Mouse (Mus musculus): Measurements from ENCODE around the gene Nrxn3.

GRCm38 (mm10) chr12:89742796-89743195 is 1020.1 kb downstream of the Nrxn3 start:
- no peak for TF ChIP-seq CTCF (IDR thresholded peaks at IDR 0.05; ENCODE audit: control insufficient read depth, insufficient read depth, low read length)
- no peak for TF ChIP-seq POLR2A (IDR thresholded peaks at IDR 0.05; ENCODE audit: borderline replicate concordance, control insufficient read depth, low read depth, low read length)
